In genomic region chr13:62832239-62832638, GRCm38 (mm10) we compare ENCODE assay signal across 24 mouse cellular contexts. TPM values are rescaled to one million over a fixed set of nuclear protein-coding genes. Genes with fewer than 3 reads are reported as not detected.
DNase-seq lines count a peak whose midpoint lies in the region; ATAC-seq and TF ChIP-seq lines count a peak whose summit lies in the region.
"Had no signal": no experiment of that assay in that cellular context is flagged by ENCODE, and none has a peak within 500 bp of the region (broad histone marks: within the 10 kb centered on the region; RNA-seq: fewer than 3 reads in every experiment).

No protein-coding gene starts in this region.

- H3K4me2 ChIP-seq in intestine, postnatal 0 days (replicated peaks; ENCODE audit: low read depth), result no peak overlapping the region
- H3K4me2 ChIP-seq: embryonic facial prominence, embryonic 12.5 days; forebrain, embryonic 13.5 days; forebrain, embryonic 15.5 days had no signal

- H3K4me1 ChIP-seq in testis, adult 2 months (ENCODE audit: control insufficient read depth, insufficient read depth, low read length), result no peaks in the 10 kb centered on the region
- 0 out of 2 replicates have a peak, but pooled peaks cover 4% of the 10 kb centered on the region for H3K4me1 ChIP-seq in intestine, postnatal 0 days (replicated peaks; ENCODE audit: control insufficient read depth, insufficient read depth, low read length)
- H3K4me1 ChIP-seq: embryonic facial prominence, embryonic 10.5 days; embryonic facial prominence, embryonic 12.5 days; forebrain, embryonic 13.5 days; forebrain, embryonic 15.5 days had no signal

- H3K36me3 ChIP-seq in testis, adult 2 months (ENCODE audit: control insufficient read depth, insufficient read depth, low read length), result no peaks in the 10 kb centered on the region
- peaks cover 8% of the 10 kb centered on the region; the same call in 1 of the 2 replicates for H3K36me3 ChIP-seq in intestine, postnatal 0 days (ENCODE audit: control insufficient read depth, insufficient read depth)
- H3K36me3 ChIP-seq: embryonic facial prominence, embryonic 10.5 days; embryonic facial prominence, embryonic 12.5 days; forebrain, embryonic 15.5 days; G1E had no signal

- no peaks in the 10 kb centered on the region for H3K9me3 ChIP-seq in intestine, postnatal 0 days (ENCODE audit: control insufficient read depth)
- H3K9me3 ChIP-seq: embryonic facial prominence, embryonic 10.5 days; embryonic facial prominence, embryonic 12.5 days; forebrain, embryonic 13.5 days; forebrain, embryonic 15.5 days had no signal

- H3K4me3 ChIP-seq in testis, adult 2 months (ENCODE audit: control insufficient read depth, low read depth, low read length), result no peak overlapping the region
- no peak overlapping the region for H3K4me3 ChIP-seq in intestine, postnatal 0 days (ENCODE audit: low read depth, low read length)
- H3K4me3 ChIP-seq: embryonic facial prominence, embryonic 10.5 days; embryonic facial prominence, embryonic 12.5 days; forebrain, embryonic 13.5 days; forebrain, embryonic 15.5 days had no signal

- no peaks in the 10 kb centered on the region for H3K27me3 ChIP-seq in testis, adult 2 months (ENCODE audit: control insufficient read depth, insufficient read depth, low read length)
- H3K27me3 ChIP-seq in intestine, postnatal 0 days (replicated peaks; ENCODE audit: control insufficient read depth, insufficient read depth, low read length), result no peaks in the 10 kb centered on the region
- H3K27me3 ChIP-seq: CH12.LX; embryonic facial prominence, embryonic 12.5 days; forebrain, embryonic 13.5 days; forebrain, embryonic 15.5 days; Patski had no signal

- intact Hi-C loops in left cerebral cortex, postnatal 36 days (cut with DNase I), result no loop called here

- no peak for DNase-seq in testis, postnatal 10 days (ENCODE audit: low spot score)
- no peak for DNase-seq in left cerebral cortex, adult 11 months (ENCODE audit: low spot score)
- DNase-seq in left cerebral cortex, postnatal 36 days (ENCODE audit: low spot score in 2 of 2), result no peak
- DNase-seq: adrenal gland, adult 8-10 months; adrenal gland, postnatal 14 days; adrenal gland, postnatal 36 days; B cell, adult 2 months; cerebellum, adult 11-12 months; cerebellum, adult 2 months; cerebellum, adult 9-10 months; cerebellum, postnatal 10 days; cerebellum, postnatal 25 days had no signal

- ATAC-seq in intestine, postnatal 0 days, result peak; percentile 54
- ATAC-seq: activated CD4-positive, CD25-positive, alpha-beta regulatory T cell, adult 4 months; CD4-positive, CD25-positive, alpha-beta regulatory T cell, adult 4 months; forebrain, embryonic 13.5 days; forebrain, embryonic 15.5 days; Patski had no signal

- TF ChIP-seq CTCF in testis, adult 2 months (IDR thresholded peaks at IDR 0.05; ENCODE audit: control insufficient read depth, insufficient read depth, insufficient replicate concordance, low read depth, low read length), result no peak
- no peak for TF ChIP-seq CTCF in intestine, postnatal 0 days (IDR thresholded peaks at IDR 0.05; ENCODE audit: low read depth)

- H3K27ac ChIP-seq in testis, adult 2 months (ENCODE audit: control insufficient read depth, insufficient read depth, low read depth, low read length), result peak overlapping the region; percentile 36; the same call in 1 of the 2 replicates
- no peak overlapping the region for H3K27ac ChIP-seq in intestine, postnatal 0 days (ENCODE audit: low read depth, low read length)
- H3K27ac ChIP-seq: embryonic facial prominence, embryonic 10.5 days; embryonic facial prominence, embryonic 12.5 days; forebrain, embryonic 13.5 days; forebrain, embryonic 15.5 days had no signal

- H3K9ac ChIP-seq in intestine, postnatal 0 days (ENCODE audit: low read depth, low read length), result no peak overlapping the region
- H3K9ac ChIP-seq: embryonic facial prominence, embryonic 12.5 days; forebrain, embryonic 13.5 days; forebrain, embryonic 15.5 days had no signal

- whole genome bisulfite sequencing in intestine, postnatal 0 days, result 45% methylated on average over 2 of the region's 2 CpGs

- TF ChIP-seq POLR2A in testis, adult 2 months (IDR thresholded peaks at IDR 0.05; ENCODE audit: control insufficient read depth, low read depth, low read length), result no peak

RNA-seq across cellular contexts. Expression of gene Fbp2, which starts 26.0 kb away (rescaled TPM):
- polyA plus RNA-seq in testis, adult 2 months (2012; rRNA removed), result 0.29 and 0.41 TPM in 2 replicates
- polyA plus RNA-seq in intestine, postnatal 0 days (2015; fragmentation: Nextera tagmentation; extraction: Ambion mirVana), result 474 and 501 TPM in 2 replicates
- total RNA-seq in left cerebral cortex, postnatal 36 days (2021), result not detected
- total RNA-seq: G1E had no signal
- polyA plus RNA-seq: activated CD4-positive, CD25-positive, alpha-beta regulatory T cell, adult 4 months; CD4-positive, CD25-positive, alpha-beta regulatory T cell, adult 4 months; cerebellum, adult 2 months; forebrain, embryonic 11.5 days; forebrain, embryonic 13.5 days; G1E had no signal

RNA-seq across cellular contexts. Expression of gene Gm5141, which starts 46.6 kb away (rescaled TPM):
- polyA plus RNA-seq in testis, adult 2 months (2012; rRNA removed), result 0.29 and 1.4 TPM in 2 replicates
- 1.2 and 1.7 TPM in 2 replicates for polyA plus RNA-seq in intestine, postnatal 0 days (2015; fragmentation: Nextera tagmentation; extraction: Ambion mirVana)
- total RNA-seq in left cerebral cortex, postnatal 36 days (2021), result 1 to 10 TPM; 5.8 to 6.3 TPM
- polyA plus RNA-seq: G1E had no signal

RNA-seq across cellular contexts. Expression of gene Fbp1, which starts 55.8 kb away (rescaled TPM):
- 621 and 670 TPM in 2 replicates for polyA plus RNA-seq in testis, adult 2 months (2012; rRNA removed)
- polyA plus RNA-seq in intestine, postnatal 0 days (2015; fragmentation: Nextera tagmentation; extraction: Ambion mirVana), result 529 and 593 TPM in 2 replicates
- under 1 TPM; 0.79 TPM for total RNA-seq in left cerebral cortex, postnatal 36 days (2021)
- total RNA-seq: CH12.LX, G1E had no signal
- polyA plus RNA-seq: activated CD4-positive, CD25-positive, alpha-beta regulatory T cell, adult 4 months; CD4-positive, CD25-positive, alpha-beta regulatory T cell, adult 4 months; cerebellum, adult 2 months; embryonic facial prominence, embryonic 10.5 days; forebrain, embryonic 11.5 days; forebrain, embryonic 13.5 days; forebrain, embryonic 15.5 days; G1E; Patski had no signal

Comparison
In these comparisons a context has a peak if more than half of its experiments do, and no peak if none do; other contexts are left out.
1. RNA of gene Fbp2, which starts 26.0 kb away (polyA plus RNA-seq): 474 to 501 TPM in intestine, postnatal 0 days; 0.29 to 0.41 TPM in testis, adult 2 months; every median in the first group is over 100 times any median in the second.